Mouse (Mus musculus): ENCODE results near the gene Slco6d1.
"Not testable (repeated sequence)": the region's sequence is repeated elsewhere in the genome, so short reads cannot be mapped to it uniquely, and the experiment has no call there.

Gene Slco6d1

GRCm38 (mm10) chr1:98420824-98421223, at the start of gene Slco6d1:
TSS of gene Slco6d1 (plus strand) at chr1:98421124.
- no peak for DNase-seq (ENCODE audit: low spot score)

GRCm38 (mm10) chr1:98392001-98392400, 28.9 kb upstream of the Slco6d1 start:
- DNase-seq (ENCODE audit: low spot score), result peak; percentile 42

GRCm38 (mm10) chr1:98447929-98448328, 27.0 kb downstream of the Slco6d1 start:
- no peak for DNase-seq (ENCODE audit: low spot score)

GRCm38 (mm10) chr1:98459224-98459623, 38.3 kb downstream of the Slco6d1 start:
- not testable (repeated sequence) for DNase-seq (ENCODE audit: low spot score)

- not testable (repeated sequence) for DNase-seq (ENCODE audit: low spot score)
These were observed 55.5 kb downstream of the Slco6d1 start for GRCm38 (mm10) chr1:98476381-98476780.

- no peak for DNase-seq (ENCODE audit: low spot score)
These were observed 58.3 kb downstream of the Slco6d1 start for GRCm38 (mm10) chr1:98479243-98479642.

- no peak for DNase-seq (ENCODE audit: low spot score)
These were observed 85.1 kb downstream of the Slco6d1 start for GRCm38 (mm10) chr1:98505982-98506381.

- no peak for DNase-seq (ENCODE audit: low spot score)
These were observed 102.1 kb downstream of the Slco6d1 start for GRCm38 (mm10) chr1:98522977-98523376.

- no peak for DNase-seq (ENCODE audit: low spot score)
These were observed 102.6 kb downstream of the Slco6d1 start for GRCm38 (mm10) chr1:98523537-98523936.

GRCm38 (mm10) chr1:98528368-98528767, 107.4 kb downstream of the Slco6d1 start:
- not testable (repeated sequence) for DNase-seq (ENCODE audit: low spot score)

GRCm38 (mm10) chr1:98545372-98545771, 124.4 kb downstream of the Slco6d1 start:
- no peak for DNase-seq (ENCODE audit: low spot score)

- no peak for DNase-seq (ENCODE audit: low spot score)
These were observed 133.5 kb downstream of the Slco6d1 start for GRCm38 (mm10) chr1:98554388-98554787.

- DNase-seq (ENCODE audit: low spot score), result no peak
These were observed 144.8 kb downstream of the Slco6d1 start for GRCm38 (mm10) chr1:98565701-98566100.
